Mouse (Mus musculus) gastrocnemius, adult 18-20 months (tissue): ENCODE measurements around the gene 1110059E24Rik. TPM values are rescaled to one million over a fixed set of nuclear protein-coding genes. Genes with fewer than 3 reads are reported as not detected.
"Not testable (repeated sequence)": the region's sequence is repeated elsewhere in the genome, so short reads cannot be mapped to it uniquely, and the experiment has no call there.

Experiments
- DNase-seq: peaks from one replicate; pipeline ENCODE4 v3.0.0; 2021; ENCODE audit warnings: low spot score
- total RNA-seq, 2 experiments: library from RNA; stranded (reverse); gene quantifications; 2 replicates each; pipeline ENCODE4 v1.2.3; 2021

1110059E24Rik gene
- total RNA-seq, 2 experiments from 2014 or later = 7.8 to 8.1 TPM

DNA sequence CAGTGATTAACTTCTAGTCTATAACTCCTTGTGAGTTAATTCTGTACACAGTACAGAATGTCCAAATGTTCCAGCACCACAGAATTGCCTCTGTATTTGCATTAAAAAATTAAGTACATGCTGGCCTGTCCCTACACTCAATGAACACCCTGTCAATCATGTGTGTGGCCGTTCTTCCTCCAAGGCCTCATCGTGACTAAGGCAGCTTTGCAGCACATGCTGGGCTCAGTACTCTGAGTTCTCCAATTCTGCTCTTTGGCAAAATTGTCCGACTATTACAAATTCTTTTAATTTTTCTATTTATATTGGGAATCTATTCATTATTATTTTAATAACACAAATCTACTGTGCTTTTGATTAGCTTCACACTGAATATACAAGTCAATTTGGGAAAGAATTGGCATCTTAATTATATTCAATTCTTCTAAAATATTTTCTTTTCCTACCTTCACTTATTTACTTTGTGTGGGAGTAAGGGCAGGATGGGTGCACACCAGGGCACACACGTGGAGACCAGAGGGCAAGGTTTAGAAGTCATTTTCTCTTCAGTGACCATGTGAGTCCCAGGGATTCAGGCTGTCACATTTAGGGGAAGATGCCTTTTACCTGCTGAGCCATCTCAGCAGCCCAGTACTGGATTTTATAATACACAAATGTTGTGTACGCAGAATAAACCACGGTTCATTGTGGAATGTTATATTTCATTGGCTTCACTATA, 26.3 kb downstream of the 1110059E24Rik start:
- DNase-seq = no peak

DNA sequence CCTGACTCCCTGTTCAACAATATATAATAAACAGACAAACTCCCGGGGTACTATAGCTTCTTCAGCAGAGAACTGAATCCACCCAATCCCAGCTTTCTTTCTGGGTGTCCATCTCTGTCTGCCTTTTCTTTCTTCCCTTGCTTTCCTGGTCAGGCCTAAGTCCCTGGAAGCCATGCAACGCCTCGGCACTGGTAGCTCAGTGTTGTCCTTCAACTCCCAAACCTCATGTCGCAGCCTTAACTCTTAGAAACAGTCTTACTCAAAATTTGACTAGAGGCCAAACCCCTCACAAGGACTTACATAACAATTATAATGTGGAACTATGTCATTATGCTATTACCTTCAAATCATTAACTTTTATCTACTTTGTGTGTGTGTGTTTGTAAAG, 28.6 kb downstream of the 1110059E24Rik start:
- no peak for DNase-seq

DNA sequence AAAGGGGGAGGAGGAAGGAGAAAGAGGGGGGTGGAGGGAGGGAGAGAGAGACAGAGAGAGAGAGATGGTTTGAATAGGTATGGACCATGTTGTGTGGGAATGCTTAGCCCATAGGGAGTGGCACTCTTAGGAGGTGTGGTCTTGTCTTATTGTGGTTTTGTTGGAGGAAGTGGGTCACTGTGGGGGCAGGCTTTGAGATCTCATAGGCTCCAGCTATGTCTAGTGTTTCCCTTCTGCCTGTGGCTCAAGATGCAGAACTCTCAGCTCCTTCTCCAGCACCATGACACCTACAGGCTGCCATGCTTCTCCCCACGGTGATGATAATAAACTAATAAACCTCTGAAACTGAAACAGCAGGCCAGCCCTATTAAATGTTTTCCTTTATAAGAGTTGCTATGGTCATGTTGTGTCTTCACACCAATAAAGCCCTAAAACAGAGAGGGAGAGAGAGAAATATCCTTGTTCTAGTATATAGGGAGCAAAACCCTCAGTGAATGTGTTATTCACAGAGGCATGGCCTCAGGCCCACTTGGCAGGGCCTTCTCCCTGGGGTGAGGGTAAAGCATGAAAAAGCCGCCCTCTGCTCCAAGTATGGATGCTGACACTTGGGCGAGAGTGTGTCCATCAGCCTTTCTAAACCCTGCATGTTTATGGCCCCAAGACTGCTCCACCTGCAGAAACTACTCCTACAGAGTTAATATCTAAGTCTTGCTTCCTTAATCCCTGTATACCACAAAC, 29.2 kb downstream of the 1110059E24Rik start:
- no peak for DNase-seq

DNA sequence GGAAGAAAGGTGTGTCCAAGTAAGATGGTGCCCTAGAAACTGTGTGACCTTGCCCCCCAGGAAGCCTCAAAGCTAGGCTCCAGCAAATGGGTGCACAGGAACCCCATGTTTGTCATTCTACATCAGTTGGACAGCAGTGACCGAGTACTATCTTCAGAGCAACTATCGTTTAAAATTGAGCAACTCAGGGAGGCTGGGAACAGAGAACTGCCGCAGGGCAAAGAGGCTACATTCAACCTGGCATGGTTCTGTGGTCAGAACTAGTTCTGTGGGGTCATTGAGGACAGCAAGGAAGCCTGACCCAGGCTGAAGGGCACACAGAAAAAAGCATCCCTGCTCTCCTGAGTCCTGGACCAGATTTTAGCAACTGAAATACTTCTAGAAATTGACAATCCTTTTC, 37.0 kb downstream of the 1110059E24Rik start:
- DNase-seq = no peak

DNA sequence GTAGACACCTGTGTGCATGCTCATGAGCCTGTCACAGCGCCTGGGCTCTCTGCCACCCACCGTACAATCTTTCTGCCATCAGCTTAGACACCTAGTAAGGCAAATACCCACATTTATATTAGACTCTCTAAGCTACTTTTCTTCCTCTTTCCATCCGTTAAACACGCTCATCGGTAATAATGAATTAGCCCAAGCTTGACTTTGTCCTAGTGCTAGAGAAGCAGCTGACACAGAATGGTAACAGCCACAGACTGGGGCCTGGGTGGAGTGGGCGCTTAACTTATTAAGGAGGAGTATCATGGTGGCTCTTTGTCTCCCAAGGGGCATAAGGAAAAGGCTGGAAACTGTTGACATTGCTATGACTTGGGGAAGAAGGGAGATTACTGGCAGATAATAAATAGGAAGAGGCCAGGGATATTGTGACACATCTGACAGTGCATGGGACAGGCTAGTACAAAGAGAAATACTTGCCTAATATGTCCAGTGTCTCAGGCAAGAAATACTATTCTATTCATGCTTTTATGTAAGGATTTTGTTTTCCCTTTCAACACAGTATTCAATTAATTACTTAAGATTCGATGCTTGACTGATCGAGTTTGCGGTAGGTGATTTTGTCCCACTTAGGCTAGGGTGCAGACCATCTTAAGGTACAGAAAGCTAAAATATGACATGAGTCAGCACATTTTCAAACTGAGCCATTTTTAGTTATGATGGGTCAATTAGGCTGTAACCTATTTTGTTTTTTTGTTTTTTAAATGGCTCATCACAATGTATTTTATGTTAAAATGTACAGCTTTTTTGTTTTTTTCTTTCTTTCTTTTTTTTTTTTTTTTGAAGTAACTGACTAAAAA, 40.8 kb downstream of the 1110059E24Rik start:
- no peak for DNase-seq

DNA sequence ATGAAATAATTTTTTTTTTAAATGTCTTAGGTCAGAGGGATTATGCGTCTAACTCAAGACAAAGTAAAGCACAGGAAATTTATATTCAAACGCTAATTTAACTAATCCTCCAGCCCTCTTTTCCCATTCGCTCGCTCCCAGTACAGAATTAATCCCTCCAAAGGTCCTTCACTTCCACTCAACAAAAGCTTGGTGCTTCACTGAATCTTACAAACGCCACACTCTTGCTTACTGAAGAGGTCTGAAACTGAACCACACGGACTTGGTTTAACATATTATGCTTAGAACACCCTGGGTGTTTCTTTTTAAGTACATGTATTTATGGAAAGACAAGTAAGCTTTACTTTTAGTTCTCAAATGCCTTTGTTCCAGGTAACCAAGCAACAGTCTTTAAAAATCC, 41.5 kb downstream of the 1110059E24Rik start:
- DNase-seq = no peak

DNA sequence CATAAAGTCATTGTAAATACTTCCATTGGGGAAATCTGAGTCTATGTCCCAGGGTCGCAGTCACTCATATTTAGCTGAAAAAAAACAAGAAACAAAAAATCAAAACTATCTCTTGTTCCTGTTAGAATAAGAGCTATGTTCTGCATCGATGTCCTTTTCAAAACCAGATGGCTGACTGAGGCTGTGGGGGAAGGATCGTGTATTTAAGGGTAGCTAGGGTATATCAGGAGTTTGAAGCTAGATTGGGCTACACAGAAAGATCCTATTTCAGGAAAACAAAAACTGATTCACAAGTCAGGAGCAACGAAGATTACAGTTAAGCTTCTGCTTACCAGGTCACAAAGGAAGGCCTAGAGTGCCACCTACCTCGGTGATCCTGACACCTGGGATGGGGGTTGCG, 42.5 kb downstream of the 1110059E24Rik start:
- no peak for DNase-seq

DNA sequence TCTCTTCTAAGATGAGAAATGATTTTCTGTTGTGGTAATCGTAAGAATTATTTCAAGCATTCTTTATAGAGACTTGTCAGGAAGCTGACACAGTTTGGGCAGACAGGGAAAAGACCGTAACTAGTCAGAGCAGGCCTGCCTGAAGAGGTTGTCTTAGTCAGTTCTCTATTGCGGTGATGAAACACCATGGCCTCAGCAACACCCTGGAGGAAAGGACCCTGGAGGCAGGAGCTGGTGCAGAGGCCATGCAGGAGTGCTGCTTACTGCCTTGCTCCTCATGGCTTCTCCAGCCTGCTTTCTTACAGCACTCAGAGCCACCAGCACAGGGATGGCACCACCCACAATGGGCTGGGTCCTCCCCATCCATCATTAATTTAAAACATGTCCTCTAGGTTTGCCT, 47.5 kb downstream of the 1110059E24Rik start:
- no peak for DNase-seq

DNA sequence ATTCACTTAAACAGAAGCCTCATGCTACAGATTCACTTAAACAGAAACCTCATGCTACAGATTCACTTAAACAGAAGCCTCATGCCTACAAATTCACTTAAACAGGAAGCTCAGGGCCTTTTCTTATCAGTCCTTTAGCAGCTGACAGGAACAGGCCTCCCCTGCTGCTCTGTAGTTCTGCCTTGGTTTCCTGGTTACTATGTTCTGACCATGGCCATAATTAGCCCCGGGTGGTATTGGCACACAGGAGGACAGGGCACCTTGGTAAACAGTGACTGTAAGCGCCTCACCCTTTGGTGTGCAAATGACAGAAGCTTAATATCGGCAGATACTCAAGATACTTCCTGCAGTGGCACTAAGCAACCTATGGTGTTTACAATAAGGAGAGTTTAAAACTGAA, 48.9 kb downstream of the 1110059E24Rik start:
- DNase-seq = no peak

DNA sequence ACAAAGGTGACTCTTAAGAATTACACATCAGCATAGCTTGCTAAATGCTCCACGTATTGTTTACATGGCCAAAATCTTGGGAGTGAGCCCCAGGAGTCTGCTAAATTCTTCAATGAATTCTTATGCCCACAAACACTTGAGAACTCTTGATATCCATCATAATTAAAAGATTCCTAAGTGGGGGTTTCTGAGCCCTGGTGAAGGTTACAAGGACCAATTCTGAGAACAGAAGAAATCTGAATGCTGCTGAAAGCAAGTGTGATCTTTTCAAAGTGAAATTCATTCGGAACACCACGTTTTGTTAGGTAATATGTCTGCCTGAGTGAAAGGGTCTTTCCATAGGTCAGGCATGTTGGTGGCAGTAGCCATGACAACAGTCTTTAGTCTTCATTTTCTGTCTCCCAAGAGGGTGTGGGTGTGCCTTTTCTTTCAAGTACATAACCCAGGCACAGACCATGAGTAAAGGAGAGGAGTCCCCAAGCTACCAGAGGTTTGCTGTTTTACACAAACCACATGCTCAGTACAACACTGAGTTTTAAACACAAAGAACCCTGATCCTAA, 51.2 kb downstream of the 1110059E24Rik start:
- no peak for DNase-seq

DNA sequence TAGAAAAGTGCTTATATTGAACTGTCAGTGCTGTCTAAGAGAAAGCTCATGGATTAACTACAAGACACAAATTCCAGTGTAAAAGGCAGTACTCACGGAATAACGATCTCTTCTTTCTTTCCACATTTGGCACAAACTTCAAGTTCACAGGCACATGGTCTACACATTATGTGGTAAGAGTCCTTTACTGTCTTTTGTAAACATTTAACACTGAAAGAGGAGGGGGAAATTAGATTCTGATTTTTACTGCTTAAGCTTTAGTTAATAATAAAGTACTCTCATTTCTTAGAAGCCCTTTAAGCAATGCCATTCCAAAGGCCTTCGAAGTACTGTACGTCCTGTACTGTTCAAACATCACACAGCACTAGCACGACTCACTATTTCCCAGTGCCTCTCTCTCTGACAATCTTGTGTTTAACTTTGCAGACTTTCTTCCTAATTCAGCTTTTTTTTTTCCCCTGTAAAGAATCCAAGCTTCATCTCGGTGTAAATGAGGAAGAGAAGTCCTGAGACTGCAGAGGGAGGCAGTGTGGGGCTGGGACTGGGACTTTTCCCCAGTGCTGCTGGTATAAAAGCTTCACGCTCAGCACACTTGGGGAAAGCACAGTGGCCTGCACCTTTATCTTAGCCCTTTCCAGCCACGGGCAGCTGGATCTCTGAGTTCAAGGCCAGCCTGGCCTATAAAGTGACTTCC, 54.0 kb downstream of the 1110059E24Rik start:
- DNase-seq = no peak

DNA sequence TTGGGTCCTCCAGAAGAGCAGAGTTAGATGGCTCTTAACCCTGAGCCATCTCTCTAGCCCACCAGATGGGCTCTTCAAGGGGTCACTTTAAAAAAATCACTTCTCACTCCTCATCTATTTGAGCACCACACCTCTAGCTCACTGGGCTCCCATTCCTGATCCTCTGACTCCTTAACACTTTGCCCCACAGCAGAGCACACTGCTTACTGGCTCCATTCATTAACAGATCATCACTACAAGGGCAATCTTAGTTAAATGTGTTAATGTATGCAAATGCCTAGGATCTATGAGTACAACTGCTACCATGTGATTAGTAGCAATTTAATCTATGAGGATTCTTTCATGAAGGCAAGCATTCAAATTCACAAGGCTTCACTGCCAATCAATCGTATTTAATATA, 58.1 kb downstream of the 1110059E24Rik start:
- DNase-seq = no peak

DNA sequence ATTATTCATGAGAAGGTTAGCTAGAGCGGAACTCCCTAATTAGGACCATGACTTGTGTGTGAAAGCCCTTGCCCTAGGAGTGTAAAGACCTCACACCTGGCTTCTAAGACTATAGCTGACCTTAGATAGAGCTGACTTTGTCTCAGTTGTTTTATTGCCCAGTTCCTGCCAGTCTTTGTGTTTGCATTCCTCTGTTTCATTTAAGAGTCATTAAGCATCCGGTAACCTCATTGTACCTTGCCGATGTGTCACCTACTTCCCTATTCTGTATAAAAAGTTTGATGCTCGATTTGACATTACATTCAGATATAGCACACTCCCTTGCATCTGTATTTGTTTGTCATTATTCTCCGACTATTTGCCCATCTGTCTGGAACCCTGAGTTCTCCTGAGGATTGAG, 60.6 kb downstream of the 1110059E24Rik start:
- DNase-seq = not testable (repeated sequence)

DNA sequence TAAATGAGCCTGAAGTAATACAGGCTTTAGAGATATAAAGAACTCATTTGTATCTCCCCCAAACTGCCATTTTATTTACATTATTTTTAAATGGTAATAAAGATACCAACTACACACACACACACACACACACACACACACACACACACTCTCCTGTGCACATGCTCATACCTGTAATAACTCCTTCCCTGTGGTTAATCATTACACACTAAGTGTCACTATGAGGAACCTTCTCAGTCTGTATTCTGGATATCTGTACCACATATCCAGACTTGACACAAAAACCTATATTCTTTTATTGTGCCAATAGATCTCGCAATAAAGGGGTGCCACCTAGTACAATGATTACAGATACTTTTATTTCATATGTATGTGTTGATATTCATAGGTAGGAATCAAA, 62.9 kb downstream of the 1110059E24Rik start:
- DNase-seq = no peak

DNA sequence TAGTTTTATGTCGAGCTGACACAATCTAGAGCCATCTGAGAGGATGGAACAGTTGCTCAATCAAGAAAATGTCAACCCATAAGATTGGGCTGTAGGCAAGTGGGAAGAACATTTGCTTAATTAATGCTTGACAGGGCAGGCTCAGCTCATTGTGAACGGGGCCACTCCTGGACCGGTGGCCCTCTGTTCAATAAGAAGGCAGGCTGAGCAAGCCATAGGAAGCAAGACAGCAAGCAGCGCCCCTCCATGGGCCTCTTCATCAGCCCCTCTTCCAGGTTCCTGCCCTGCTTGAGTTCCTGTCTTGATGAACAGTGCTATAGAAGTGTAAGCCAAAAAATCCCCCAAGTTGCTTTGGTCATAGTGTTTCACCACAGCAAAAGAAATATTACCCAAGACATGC, 65.2 kb downstream of the 1110059E24Rik start:
- no peak for DNase-seq

DNA sequence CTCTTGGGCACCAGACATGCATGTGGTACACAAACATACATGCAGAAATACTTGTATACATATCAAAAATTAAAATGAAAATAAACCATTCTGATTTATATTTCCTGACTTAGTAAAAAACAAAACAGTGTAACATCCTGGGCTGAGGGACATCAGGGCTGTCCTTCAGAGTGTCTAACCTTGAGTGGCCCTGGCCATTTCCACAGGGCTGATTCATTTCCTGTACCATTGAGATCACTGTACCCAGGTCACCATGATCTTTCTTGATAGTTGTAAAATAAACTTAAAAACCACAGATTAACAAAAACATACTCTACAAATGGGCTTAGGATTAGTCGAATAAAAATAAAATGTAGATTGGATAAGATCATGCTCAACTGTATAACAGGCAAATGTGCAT, 66.2 kb downstream of the 1110059E24Rik start:
- no peak for DNase-seq

DNA sequence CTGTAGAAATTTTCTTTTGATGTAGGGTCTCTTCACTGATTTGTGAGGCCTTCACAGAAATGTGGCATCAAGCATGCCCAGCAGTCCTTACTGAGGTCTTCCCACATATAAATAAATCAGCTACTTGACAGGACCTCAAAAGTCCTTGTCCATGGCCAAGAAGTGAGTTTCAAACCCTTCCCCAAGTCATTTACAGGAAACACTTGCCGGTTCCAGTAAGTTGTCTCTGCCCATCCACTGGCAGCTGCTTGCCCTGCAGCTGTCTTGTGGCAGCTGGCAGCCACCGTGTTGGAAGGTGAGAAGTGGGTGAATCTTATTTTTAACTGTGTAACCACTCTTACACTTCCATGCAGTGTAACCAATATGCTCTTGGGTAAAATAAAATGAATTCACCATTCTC, 66.9 kb downstream of the 1110059E24Rik start:
- peak; percentile 47 for DNase-seq

DNA sequence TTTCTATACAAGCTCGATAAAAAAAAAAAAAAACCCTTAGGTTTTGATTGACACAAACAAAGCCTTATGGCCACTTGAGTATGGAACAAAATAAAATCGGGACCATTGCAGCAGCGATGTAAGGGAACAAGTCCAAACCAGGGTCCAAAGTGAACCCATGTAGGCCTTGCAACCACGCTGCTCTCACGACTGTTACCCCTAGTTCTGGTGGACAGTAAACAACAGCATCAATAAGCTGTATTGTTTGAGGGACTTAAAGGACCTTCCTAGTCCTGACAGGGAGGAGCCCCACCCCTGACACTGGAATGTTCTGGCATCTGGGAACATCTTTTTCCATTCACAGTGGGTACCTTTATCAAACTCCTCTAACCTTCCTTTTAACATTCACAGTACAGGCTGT, 68.8 kb downstream of the 1110059E24Rik start:
- DNase-seq = no peak

DNA sequence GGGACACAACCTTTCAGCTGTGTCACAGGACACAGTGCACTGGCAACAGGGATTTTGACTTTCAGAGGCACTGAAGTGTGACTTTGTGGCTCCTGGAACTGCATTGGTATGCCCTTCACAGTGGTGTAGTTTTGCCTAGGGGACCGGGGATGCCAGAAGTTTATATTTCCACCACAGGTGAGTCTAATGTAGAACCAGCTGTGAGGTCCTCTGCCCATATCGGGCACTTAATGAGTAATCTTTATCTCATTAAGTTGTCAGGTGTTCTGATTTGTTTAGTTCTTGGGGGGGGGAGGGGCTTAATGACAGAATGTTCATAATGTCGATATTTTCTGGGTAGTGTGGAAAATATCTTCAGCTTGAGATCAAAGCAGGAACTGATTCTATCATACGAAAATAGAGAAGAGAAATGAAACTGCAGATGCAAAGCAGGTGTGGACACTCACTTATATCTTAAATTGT, 69.2 kb downstream of the 1110059E24Rik start:
- DNase-seq = no peak

DNA sequence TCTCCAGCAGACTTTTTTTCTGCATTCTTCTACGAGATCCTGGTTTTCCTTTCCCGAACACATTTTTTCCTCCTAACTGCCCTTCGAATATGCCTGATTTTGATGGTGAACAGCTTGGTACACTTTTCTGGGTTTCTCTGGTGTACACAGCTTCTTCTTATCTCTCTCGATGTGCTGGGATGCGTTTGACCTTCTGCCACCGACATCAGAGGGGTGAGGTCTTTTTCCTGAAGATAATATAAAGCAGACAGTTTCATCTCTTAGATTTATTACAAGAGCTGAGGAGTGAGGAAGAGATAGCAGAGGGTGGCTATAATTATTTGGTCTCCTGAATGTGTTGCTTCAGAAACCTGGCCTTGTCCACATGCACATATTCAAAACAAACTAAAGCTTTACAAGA, 71.4 kb downstream of the 1110059E24Rik start:
- no peak for DNase-seq

DNA sequence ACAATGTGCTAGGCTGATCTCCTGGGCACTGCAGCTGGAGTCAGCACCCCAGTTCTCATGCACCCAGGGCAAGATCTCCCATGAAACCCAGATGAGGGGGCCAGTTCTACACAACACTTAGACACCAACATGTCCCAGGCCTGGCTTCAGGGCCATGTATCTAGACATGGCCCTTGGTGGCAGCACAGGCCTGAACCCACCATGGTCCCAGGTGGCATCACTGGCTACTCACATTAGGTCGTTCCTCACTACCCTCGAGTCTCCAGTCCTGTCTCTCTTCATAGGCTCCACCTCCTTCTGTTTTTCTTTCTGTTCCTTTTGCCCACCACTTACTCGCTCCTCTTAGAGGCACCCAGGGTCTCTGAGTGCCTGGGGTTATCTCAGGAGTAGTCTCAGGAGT, 72.9 kb downstream of the 1110059E24Rik start:
- no peak for DNase-seq
